Mouse (Mus musculus) thymus, postnatal 4 days (tissue): ENCODE data around the gene Zdhhc25.

ENCODE experiments used
- DNase-seq: peaks from one replicate; pipeline ENCODE4 v3.0.0; 2021

Gene Zdhhc25

GRCm38 (mm10) chr15:88635205-88635604 lies 35.1 kb downstream of the Zdhhc25 start:
- DNase-seq: peak; percentile 30

GRCm38 (mm10) chr15:88651019-88651418 lies 50.9 kb downstream of the Zdhhc25 start:
- peak; percentile 78 for DNase-seq
